Mouse (Mus musculus) kidney, embryonic 14.5 days (tissue): Measurements from ENCODE around the gene Glt1d1. TPM values are rescaled to one million over a fixed set of nuclear protein-coding genes. Genes with fewer than 3 reads are reported as not detected.

Experiments
- ATAC-seq: fragments of 200-750 bp; cut with Nextera tagmentation; 2 replicates; pipeline ENCODE4 v1.8.0; 2017; ENCODE audit warnings: moderate number of reproducible peaks, mild to moderate bottlenecking, moderate TSS enrichment, moderate library complexity; ENCODE audit not compliant: low FRiP score, low TSS enrichment
- H3K27ac ChIP-seq: fragments of 300-500 bp; sonication (generic); 2 replicates; pipeline ENCODE4 v1.5.1; 2014; ENCODE audit warnings: low read depth, mild to moderate bottlenecking, low read length, moderate library complexity, mixed read lengths
- H3K27me3 ChIP-seq: fragments of 300-500 bp; sonication (generic); 2 replicates; pipeline ENCODE4 v1.6.1; 2014; ENCODE audit warnings: mild to moderate bottlenecking, low read length; ENCODE audit not compliant: control insufficient read depth, insufficient read depth
- H3K36me3 ChIP-seq: fragments of 300-500 bp; sonication (generic); 2 replicates; pipeline ENCODE4 v1.6.1; 2014; ENCODE audit warnings: low read length, mixed read lengths; ENCODE audit not compliant: control insufficient read depth, insufficient read depth
- H3K4me1 ChIP-seq: fragments of 300-500 bp; sonication (generic); 2 replicates; pipeline ENCODE4 v1.6.1; 2014; ENCODE audit warnings: low read length, mixed read lengths; ENCODE audit not compliant: control insufficient read depth, insufficient read depth
- H3K4me2 ChIP-seq: fragments of 300-500 bp; sonication (generic); replicated peaks from 2 replicates; pipeline ENCODE4 v1.6.1; 2014; ENCODE audit warnings: low read depth, mild to moderate bottlenecking, low read length
- H3K4me3 ChIP-seq: fragments of 300-500 bp; sonication (generic); 2 replicates; pipeline ENCODE4 v1.5.1; 2014; ENCODE audit warnings: mild to moderate bottlenecking, low read length
- H3K9ac ChIP-seq: fragments of 300-500 bp; sonication (generic); 2 replicates; pipeline ENCODE4 v1.6.1; 2014; ENCODE audit warnings: low read depth, mild to moderate bottlenecking, low read length, moderate library complexity
- H3K9me3 ChIP-seq: fragments of 300-500 bp; sonication (generic); 2 replicates; pipeline ENCODE4 v1.6.1; 2016; ENCODE audit warnings: low read length; ENCODE audit not compliant: control insufficient read depth
- WGBS: fragments of 180-500 bp; shearing (Covaris S2); extraction: QIAGEN DNeasy Blood & Tissue Kit; methylation state at CpG from one replicate; pipeline ENCODE4 v1.1.7; 2014; 5-methylcytosine and 5-hydroxymethylcytosine counted together
- polyA plus RNA-seq: library from polyadenylated mRNA; unstranded; fragments of >200 nt; fragmentation: Nextera tagmentation; extraction: Ambion mirVana; gene quantifications from 2 replicates; pipeline ENCODE4 v1.2.1, GENCODE M21; 2014

The Glt1d1 gene
- polyA plus RNA-seq, 1 experiment from 2014 or later = 1.3 TPM

DNA sequence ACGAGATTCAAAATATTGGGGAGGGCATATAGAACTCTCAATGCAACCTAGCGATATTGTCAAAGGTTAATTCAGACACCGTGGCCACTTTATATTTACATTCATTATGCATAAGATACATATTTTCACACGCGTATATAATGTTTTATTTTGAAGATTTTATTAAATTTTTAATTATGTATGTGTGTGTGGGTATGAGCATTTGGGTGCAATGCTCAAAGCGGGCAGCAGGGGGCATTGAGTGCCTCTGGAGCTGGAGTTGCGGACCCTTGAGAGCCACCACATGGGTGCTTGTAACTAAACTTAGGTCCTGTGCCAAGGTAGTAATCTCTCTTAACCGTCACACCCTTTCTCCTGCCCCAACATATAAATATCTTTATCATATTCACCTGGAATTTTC, 41.9 kb downstream of the Glt1d1 start:
- no peak overlapping the region for H3K4me2 ChIP-seq
- no peak overlapping the region for H3K4me3 ChIP-seq
- no peak overlapping the region for H3K27ac ChIP-seq
- H3K9ac ChIP-seq = no peak overlapping the region
- WGBS = 95% methylated on average over 8 of the region's 8 CpGs
- no peaks in the 10 kb centered on the region for H3K4me1 ChIP-seq
- H3K27me3 ChIP-seq = no peaks in the 10 kb centered on the region
- H3K36me3 ChIP-seq = no peaks in the 10 kb centered on the region
- H3K9me3 ChIP-seq = peaks cover 6% of the 10 kb centered on the region; the same call in 1 of the 2 replicates
- no peak for ATAC-seq

DNA sequence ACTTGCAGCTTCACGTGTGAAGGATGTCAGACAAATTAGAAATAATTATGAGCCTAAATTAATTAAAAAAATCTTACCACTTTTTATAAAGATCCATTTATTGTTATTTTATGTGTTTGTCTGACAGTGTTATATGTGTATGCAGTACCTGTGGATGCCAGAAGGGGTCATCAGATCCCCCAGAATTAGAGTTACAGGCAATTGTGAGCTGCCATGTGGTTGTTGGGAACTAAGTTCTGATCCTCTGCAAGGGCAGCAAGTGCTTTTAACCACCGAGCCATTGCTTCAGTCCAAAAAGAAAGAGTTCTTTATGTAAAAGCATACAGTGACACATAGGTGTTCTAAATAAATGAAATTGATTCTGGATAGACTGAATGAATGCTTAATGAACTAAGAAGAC, 45.5 kb downstream of the Glt1d1 start:
- Histone ChIP-seq H3K9me3 (peaks cover 6% of the 10 kb centered on the region; the same call in 1 of the 2 replicates), H3K4me2 (no peak overlapping the region), H3K4me1 (no peaks in the 10 kb centered on the region), H3K4me3 (no peak overlapping the region), H3K27me3 (no peaks in the 10 kb centered on the region), H3K27ac (no peak overlapping the region), H3K36me3 (no peaks in the 10 kb centered on the region), H3K9ac (no peak overlapping the region)
- 92% methylated on average over 2 of the region's 2 CpGs for WGBS
- no peak for ATAC-seq

DNA sequence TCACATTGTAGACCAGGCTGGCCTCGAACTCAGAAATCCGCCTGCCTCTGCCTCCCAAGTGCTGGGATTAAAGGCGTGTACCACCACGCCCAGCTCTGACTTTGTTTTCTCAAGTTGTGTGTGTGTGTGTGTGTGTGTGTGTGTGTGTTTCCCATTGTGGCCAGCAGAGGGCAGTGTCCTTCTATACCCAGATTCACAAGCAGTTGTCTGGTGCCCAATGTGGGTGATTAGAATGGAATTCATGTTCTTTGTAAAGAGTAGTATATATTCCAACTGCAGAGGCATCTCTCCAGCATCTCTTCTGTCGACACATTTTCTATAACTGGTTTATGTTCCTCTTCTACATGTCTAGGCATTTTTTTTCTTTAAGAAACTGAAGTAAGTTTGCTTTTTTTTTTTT, 46.4 kb downstream of the Glt1d1 start:
- no peak overlapping the region for H3K27ac ChIP-seq
- H3K9me3 ChIP-seq = peaks cover 6% of the 10 kb centered on the region; the same call in 1 of the 2 replicates
- 93% methylated on average over 5 of the region's 5 CpGs for WGBS
- no peaks in the 10 kb centered on the region for H3K4me1 ChIP-seq
- no peak overlapping the region for H3K9ac ChIP-seq
- H3K27me3 ChIP-seq = no peaks in the 10 kb centered on the region
- H3K4me2 ChIP-seq = no peak overlapping the region
- no peaks in the 10 kb centered on the region for H3K36me3 ChIP-seq
- H3K4me3 ChIP-seq = no peak overlapping the region
- ATAC-seq = no peak

DNA sequence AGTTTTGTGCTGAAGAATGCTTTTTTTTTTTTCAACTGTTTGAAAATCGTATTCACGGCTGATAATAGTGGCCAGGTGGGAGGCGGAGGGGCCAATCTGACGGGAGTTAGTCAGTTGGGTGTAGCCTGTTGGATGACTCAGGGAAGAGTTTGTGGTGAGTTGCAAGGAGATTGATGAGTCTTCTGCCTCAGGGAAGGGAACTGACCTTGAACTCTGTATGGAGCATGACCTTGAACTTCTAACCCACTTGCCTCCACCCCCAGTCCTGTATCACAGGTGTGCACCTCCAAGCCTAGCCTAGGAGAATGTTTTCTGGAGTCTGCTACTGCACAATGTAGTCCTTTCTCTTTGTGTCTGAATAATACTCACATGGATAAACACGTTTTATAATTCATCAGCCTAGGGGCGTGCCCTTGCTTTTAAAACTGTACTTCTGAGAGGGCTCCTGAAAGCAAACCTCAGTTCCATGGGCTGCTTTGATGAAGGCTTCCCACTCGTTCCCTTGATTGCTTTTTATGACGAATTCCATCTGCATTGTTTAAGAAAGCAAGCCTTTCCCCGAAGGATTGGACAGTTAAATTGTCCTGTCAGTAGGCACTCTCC, 56.6 kb downstream of the Glt1d1 start:
- no peak overlapping the region for H3K4me3 ChIP-seq
- H3K27ac ChIP-seq = no peak overlapping the region
- 52% methylated on average over 9 of the region's 9 CpGs for WGBS
- H3K4me2 ChIP-seq = no peak overlapping the region
- no peak for ATAC-seq
- H3K27me3 ChIP-seq = no peaks in the 10 kb centered on the region
- H3K9ac ChIP-seq = no peak overlapping the region
- H3K36me3 ChIP-seq = no peaks in the 10 kb centered on the region
- no peaks in the 10 kb centered on the region for H3K4me1 ChIP-seq
- no peaks in the 10 kb centered on the region for H3K9me3 ChIP-seq

DNA sequence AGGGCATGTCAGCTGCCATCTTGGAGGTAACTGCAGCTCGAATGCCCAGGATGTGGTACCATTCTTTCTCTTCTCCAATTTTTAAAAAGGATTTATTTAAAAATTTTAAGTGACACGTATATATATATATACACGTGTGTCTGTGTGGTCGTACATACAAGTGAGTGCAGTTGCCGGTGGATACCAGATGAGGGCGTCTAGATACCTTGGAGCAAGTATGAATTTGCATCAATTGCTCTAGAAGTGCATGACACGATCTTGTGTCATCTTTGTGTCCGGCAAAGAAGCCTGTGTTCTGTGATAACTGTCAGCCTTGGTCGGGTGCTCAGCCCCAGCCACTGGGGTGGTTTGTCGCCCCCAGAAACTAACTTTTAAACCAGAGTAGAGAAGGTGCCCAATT, 59.0 kb downstream of the Glt1d1 start:
- no peak for ATAC-seq
- Histone ChIP-seq H3K4me3 (no peak overlapping the region), H3K9ac (no peak overlapping the region), H3K27me3 (no peaks in the 10 kb centered on the region), H3K4me1 (no peaks in the 10 kb centered on the region), H3K27ac (no peak overlapping the region), H3K36me3 (no peaks in the 10 kb centered on the region), H3K4me2 (no peak overlapping the region), H3K9me3 (no peaks in the 10 kb centered on the region)
- 92% methylated on average over 10 of the region's 10 CpGs for WGBS

DNA sequence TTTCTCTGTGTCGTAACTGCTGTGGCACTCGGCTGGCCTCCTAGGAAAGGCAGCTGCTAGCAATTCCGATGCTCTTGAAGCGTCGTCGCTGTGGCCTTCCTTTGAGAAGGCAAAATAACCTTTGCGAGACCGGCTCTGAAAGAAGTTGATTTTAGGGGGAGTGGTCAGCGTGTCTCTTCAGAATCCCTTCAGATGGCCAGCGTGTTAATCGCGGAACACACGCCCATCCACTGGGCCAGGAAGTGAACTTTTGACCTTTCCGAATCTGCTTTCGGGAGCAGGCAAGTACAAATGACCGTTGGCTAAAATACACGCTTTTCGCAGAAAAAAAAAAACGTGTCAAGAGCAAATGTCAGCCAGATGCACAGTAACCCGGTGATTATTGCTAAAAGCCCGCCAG, 59.5 kb downstream of the Glt1d1 start:
- Histone ChIP-seq H3K4me3 (no peak overlapping the region), H3K4me1 (no peaks in the 10 kb centered on the region), H3K36me3 (no peaks in the 10 kb centered on the region), H3K4me2 (no peak overlapping the region), H3K27ac (no peak overlapping the region), H3K9me3 (no peaks in the 10 kb centered on the region), H3K9ac (no peak overlapping the region), H3K27me3 (no peaks in the 10 kb centered on the region)
- ATAC-seq = no peak
- WGBS = 37% methylated on average over 21 of the region's 21 CpGs

DNA sequence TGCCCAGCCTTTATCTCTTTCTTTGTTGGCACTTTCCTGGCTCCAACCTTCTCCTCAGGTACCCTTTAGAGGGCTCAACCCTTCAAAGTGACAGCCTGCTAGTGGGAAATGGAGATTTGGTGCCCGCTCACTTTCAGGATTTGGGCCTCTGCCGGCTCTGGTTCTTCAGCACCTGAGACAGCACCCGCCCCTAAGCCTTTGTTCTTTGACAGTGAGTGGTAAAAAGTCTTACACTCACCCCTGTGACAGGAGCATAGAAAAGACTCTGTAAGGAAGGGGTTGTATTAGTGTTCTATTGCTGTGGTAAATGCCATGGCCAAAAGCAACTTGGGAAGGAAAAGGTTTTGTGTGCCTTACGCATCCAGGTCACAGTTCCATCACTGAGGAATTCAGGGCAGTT, 63.8 kb downstream of the Glt1d1 start:
- Histone ChIP-seq H3K9me3 (no peaks in the 10 kb centered on the region), H3K4me3 (no peak overlapping the region), H3K4me2 (no peak overlapping the region), H3K27me3 (no peaks in the 10 kb centered on the region), H3K4me1 (no peaks in the 10 kb centered on the region), H3K36me3 (no peaks in the 10 kb centered on the region), H3K9ac (no peak overlapping the region), H3K27ac (no peak overlapping the region)
- 63% methylated on average over 4 of the region's 4 CpGs for WGBS
- ATAC-seq = no peak

DNA sequence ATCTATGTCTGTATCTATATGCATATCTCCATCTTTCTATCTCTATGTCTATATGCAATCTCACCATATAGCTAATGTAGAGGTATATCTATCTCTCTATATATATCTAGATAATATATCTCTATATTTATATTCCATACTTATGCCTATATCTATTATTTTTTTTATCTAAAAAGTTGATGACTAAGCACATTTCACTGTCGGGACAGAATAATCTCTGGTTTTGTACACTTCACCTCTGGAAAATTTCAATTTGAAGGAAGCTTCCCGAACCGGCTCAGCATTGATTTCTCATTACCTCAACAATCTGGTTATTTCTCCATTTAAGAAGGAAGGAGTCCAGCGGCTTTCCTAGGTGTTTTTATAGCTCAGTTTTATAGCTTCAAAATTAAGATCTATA, 64.5 kb downstream of the Glt1d1 start:
- WGBS = 95% methylated on average over 4 of the region's 4 CpGs

DNA sequence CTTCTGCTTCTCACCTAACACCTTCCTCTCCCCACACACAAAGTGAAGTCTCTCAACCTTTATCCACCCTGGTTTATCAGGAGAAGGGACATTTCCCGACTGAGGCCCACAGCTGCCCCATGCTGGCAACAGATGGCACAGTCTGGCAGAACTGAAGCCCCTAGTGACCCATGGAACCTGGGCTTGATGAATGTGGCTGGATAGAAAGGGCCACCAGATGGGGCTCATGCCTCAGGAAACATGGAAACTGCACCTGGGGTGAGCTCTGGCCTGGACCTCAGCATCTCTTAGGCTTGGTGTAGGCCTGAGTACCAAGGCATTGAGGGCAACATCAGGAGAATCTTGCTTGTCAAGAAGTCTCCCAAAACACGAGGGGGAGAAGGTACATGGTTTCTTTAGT, 66.5 kb downstream of the Glt1d1 start:
- Histone ChIP-seq H3K4me3 (no peak overlapping the region), H3K4me1 (no peaks in the 10 kb centered on the region), H3K36me3 (no peaks in the 10 kb centered on the region), H3K4me2 (no peak overlapping the region), H3K27ac (no peak overlapping the region), H3K9me3 (no peaks in the 10 kb centered on the region), H3K9ac (no peak overlapping the region), H3K27me3 (no peaks in the 10 kb centered on the region)
- no peak for ATAC-seq
- WGBS = 74% methylated on average over 2 of the region's 2 CpGs

More for the DNA sequence above, 64.5 kb downstream of the Glt1d1 start:
- no peaks in the 10 kb centered on the region for H3K36me3 ChIP-seq
- no peaks in the 10 kb centered on the region for H3K27me3 ChIP-seq
- no peak overlapping the region for H3K4me3 ChIP-seq
- H3K4me1 ChIP-seq = no peaks in the 10 kb centered on the region
- H3K9me3 ChIP-seq = no peaks in the 10 kb centered on the region
- H3K27ac ChIP-seq = no peak overlapping the region
- no peak for ATAC-seq
- H3K4me2 ChIP-seq = no peak overlapping the region
- H3K9ac ChIP-seq = no peak overlapping the region
